Mouse (Mus musculus): Measurements from ENCODE around the gene Sema4d. TPM values are rescaled to one million over a fixed set of nuclear protein-coding genes. Genes with fewer than 3 reads are reported as not detected.
A peak's percentile ranks its signal among the peaks of the same experiment; 100 is the strongest.

The Sema4d gene
- polyA plus RNA-seq, 1 experiment from 2014 or later, result 9.7 TPM

DNA sequence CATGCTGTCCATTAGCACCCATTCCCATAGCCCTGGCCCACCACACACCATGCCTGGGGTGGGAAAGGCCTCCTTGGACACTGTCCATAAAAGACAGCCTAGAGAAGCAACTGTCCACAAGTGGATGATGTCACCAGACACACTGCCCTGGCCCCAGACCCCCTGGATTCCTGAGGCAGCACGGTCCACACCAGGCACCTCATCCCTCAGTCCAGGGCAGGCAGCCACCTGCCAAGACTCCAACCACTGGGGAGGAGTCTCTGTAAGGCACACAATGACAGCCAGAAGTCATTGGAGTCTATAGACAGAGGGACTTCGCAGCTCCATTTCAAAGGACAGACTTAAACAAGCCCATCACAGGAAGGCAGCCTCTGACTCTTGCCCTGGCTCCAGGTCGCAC lies 1.9 kb downstream of the Sema4d start:
- ATAC-seq (replicated peaks; ENCODE audit: low FRiP score, low TSS enrichment, low read depth) (no peak), DNase-seq (ENCODE audit: low spot score) (no peak)
- H3K36me3 ChIP-seq (ENCODE audit: control insufficient read depth, insufficient read depth, low read length), result no peaks in the 10 kb centered on the region
- H3K4me3 ChIP-seq (ENCODE audit: low read depth, low read length), result no peak overlapping the region
- peaks cover 11% of the 10 kb centered on the region; the same call in 1 of the 2 replicates for H3K4me1 ChIP-seq (replicated peaks; ENCODE audit: control insufficient read depth, insufficient read depth, low read length)
- peaks cover 15% of the 10 kb centered on the region for H3K27me3 ChIP-seq (replicated peaks; ENCODE audit: control insufficient read depth, insufficient read depth, low read length)
- no peak overlapping the region for H3K9ac ChIP-seq (ENCODE audit: low read length)
- H3K4me2 ChIP-seq (ENCODE audit: low read length), result 0 out of 2 replicates have a peak overlapping the region, but pooled peaks have one; percentile 99
- 71% methylated on average over 3 of the region's 3 CpGs for WGBS
- no peak overlapping the region for H3K27ac ChIP-seq (ENCODE audit: low read depth)
- no peaks in the 10 kb centered on the region for H3K9me3 ChIP-seq (ENCODE audit: control insufficient read depth, low read length)

DNA sequence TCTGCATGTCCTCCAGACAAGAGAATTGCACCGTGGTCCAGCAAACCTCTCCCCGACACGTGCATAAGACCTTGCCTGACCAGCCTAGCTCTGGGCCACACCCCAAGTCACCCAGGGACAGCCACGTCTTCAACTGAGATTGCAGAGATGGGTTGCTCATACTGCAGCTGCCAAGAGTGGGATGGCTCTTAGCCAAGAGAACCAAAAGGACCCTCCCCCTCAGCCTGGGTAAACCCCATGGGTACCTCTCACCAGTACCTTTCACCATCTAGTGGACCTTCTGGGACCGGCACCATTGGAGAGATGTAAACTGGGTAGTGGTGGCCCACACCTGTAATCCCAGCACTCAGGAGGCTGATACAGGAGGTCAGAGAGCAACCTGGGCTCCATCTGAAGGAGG lies 2.8 kb downstream of the Sema4d start:
- Histone ChIP-seq H3K4me1 (replicated peaks; ENCODE audit: control insufficient read depth, insufficient read depth, low read length) (peaks cover 11% of the 10 kb centered on the region; the same call in 1 of the 2 replicates), H3K4me3 (ENCODE audit: low read depth, low read length) (no peak overlapping the region), H3K36me3 (ENCODE audit: control insufficient read depth, insufficient read depth, low read length) (no peaks in the 10 kb centered on the region), H3K27me3 (replicated peaks; ENCODE audit: control insufficient read depth, insufficient read depth, low read length) (peaks cover 15% of the 10 kb centered on the region), H3K9me3 (ENCODE audit: control insufficient read depth, low read length) (no peaks in the 10 kb centered on the region), H3K27ac (ENCODE audit: low read depth) (no peak overlapping the region), H3K9ac (ENCODE audit: low read length) (no peak overlapping the region), H3K4me2 (ENCODE audit: low read length) (no peak overlapping the region)
- ATAC-seq (replicated peaks; ENCODE audit: low FRiP score, low TSS enrichment, low read depth), result no peak
- DNase-seq (ENCODE audit: low spot score), result no peak
- 73% methylated on average over 5 of the region's 5 CpGs for WGBS

GRCm38 (mm10) chr13:51787858-51788257 lies 5.7 kb downstream of the Sema4d start:
- Histone ChIP-seq H3K9ac (ENCODE audit: low read length) (no peak overlapping the region), H3K36me3 (ENCODE audit: control insufficient read depth, insufficient read depth, low read length) (no peaks in the 10 kb centered on the region), H3K27ac (ENCODE audit: low read depth) (no peak overlapping the region), H3K4me1 (replicated peaks; ENCODE audit: control insufficient read depth, insufficient read depth, low read length) (peaks cover 9% of the 10 kb centered on the region; the same call in 1 of the 2 replicates), H3K4me2 (ENCODE audit: low read length) (no peak overlapping the region), H3K27me3 (replicated peaks; ENCODE audit: control insufficient read depth, insufficient read depth, low read length) (peaks cover 11% of the 10 kb centered on the region), H3K4me3 (ENCODE audit: low read depth, low read length) (no peak overlapping the region), H3K9me3 (ENCODE audit: control insufficient read depth, low read length) (no peaks in the 10 kb centered on the region)
- WGBS, result 37% methylated on average over 2 of the region's 2 CpGs
- ATAC-seq (replicated peaks; ENCODE audit: low FRiP score, low TSS enrichment, low read depth) (no peak), DNase-seq (ENCODE audit: low spot score) (no peak)

DNA sequence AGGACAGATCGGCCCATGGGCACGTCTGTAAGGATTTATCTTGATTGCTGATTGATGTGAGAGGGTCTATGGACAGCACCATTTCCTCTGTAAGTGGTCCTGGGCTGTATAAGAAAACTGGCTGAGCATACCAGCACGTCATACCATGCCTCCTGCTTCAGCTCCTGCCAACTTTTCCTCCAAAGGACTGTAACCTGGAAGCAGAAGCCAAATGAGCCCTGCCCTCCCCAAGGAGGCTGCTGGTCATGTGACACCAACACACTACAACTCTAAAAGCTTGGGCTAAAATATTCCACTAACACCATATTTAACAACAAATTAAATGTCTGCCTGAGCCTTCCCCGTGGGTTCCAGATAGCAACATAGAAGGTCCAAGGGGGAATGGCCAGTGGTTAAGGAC lies 6.9 kb downstream of the Sema4d start:
- Histone ChIP-seq H3K27me3 (replicated peaks; ENCODE audit: control insufficient read depth, insufficient read depth, low read length) (no peaks in the 10 kb centered on the region), H3K9ac (ENCODE audit: low read length) (no peak overlapping the region), H3K9me3 (ENCODE audit: control insufficient read depth, low read length) (no peaks in the 10 kb centered on the region), H3K27ac (ENCODE audit: low read depth) (no peak overlapping the region), H3K4me2 (ENCODE audit: low read length) (no peak overlapping the region), H3K4me1 (replicated peaks; ENCODE audit: control insufficient read depth, insufficient read depth, low read length) (0 out of 2 replicates have a peak, but pooled peaks cover 4% of the 10 kb centered on the region), H3K36me3 (ENCODE audit: control insufficient read depth, insufficient read depth, low read length) (no peaks in the 10 kb centered on the region), H3K4me3 (ENCODE audit: low read depth, low read length) (no peak overlapping the region)
- DNase-seq (ENCODE audit: low spot score) (no peak), ATAC-seq (replicated peaks; ENCODE audit: low FRiP score, low TSS enrichment, low read depth) (no peak)
- WGBS, result 80% methylated on average over 4 of the region's 4 CpGs

GRCm38 (mm10) chr13:51784476-51784875 lies 9.1 kb downstream of the Sema4d start:
- Histone ChIP-seq H3K9me3 (ENCODE audit: control insufficient read depth, low read length) (no peaks in the 10 kb centered on the region), H3K4me3 (ENCODE audit: low read depth, low read length) (no peak overlapping the region), H3K27me3 (replicated peaks; ENCODE audit: control insufficient read depth, insufficient read depth, low read length) (no peaks in the 10 kb centered on the region), H3K4me1 (replicated peaks; ENCODE audit: control insufficient read depth, insufficient read depth, low read length) (no peaks in the 10 kb centered on the region), H3K4me2 (ENCODE audit: low read length) (no peak overlapping the region), H3K27ac (ENCODE audit: low read depth) (no peak overlapping the region), H3K9ac (ENCODE audit: low read length) (no peak overlapping the region), H3K36me3 (ENCODE audit: control insufficient read depth, insufficient read depth, low read length) (no peaks in the 10 kb centered on the region)
- WGBS, result 93% methylated on average over 8 of the region's 8 CpGs
- DNase-seq (ENCODE audit: low spot score) (no peak), ATAC-seq (replicated peaks; ENCODE audit: low FRiP score, low TSS enrichment, low read depth) (no peak)

DNA sequence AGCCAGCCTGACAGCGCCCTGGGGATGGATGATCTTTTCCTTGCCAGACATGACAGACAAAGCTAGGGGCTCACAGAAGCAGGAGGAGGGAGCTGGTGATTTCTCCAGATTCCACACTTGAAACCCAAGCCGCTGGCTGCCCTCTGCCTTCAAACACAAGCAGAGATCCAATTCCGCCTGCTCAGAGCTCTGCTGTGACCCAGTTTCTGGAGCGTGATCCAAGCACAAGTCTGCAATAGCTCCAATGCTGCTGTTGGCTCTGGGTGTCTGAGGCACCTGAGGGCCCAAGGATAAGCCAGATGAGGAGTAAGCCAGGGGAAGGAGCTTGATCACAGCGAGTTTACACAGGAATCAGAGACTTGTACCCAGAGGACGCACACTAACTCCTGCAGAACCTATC lies 9.7 kb downstream of the Sema4d start:
- ATAC-seq (replicated peaks; ENCODE audit: low FRiP score, low TSS enrichment, low read depth) (no peak), DNase-seq (ENCODE audit: low spot score) (no peak)
- H3K27me3 ChIP-seq (replicated peaks; ENCODE audit: control insufficient read depth, insufficient read depth, low read length), result no peaks in the 10 kb centered on the region
- no peaks in the 10 kb centered on the region for H3K9me3 ChIP-seq (ENCODE audit: control insufficient read depth, low read length)
- H3K4me1 ChIP-seq (replicated peaks; ENCODE audit: control insufficient read depth, insufficient read depth, low read length), result no peaks in the 10 kb centered on the region
- 71% methylated on average over 6 of the region's 6 CpGs for WGBS
- H3K4me2 ChIP-seq (ENCODE audit: low read length), result no peak overlapping the region
- no peak overlapping the region for H3K9ac ChIP-seq (ENCODE audit: low read length)
- H3K4me3 ChIP-seq (ENCODE audit: low read depth, low read length), result no peak overlapping the region
- no peaks in the 10 kb centered on the region for H3K36me3 ChIP-seq (ENCODE audit: control insufficient read depth, insufficient read depth, low read length)
- no peak overlapping the region for H3K27ac ChIP-seq (ENCODE audit: low read depth)

GRCm38 (mm10) chr13:51780509-51781155 lies 12.9 kb downstream of the Sema4d start:
- H3K4me1 ChIP-seq (replicated peaks; ENCODE audit: control insufficient read depth, insufficient read depth, low read length), result 0 out of 2 replicates have a peak, but pooled peaks cover 9% of the 10 kb centered on the region
- no peaks in the 10 kb centered on the region for H3K27me3 ChIP-seq (replicated peaks; ENCODE audit: control insufficient read depth, insufficient read depth, low read length)
- 87% methylated on average over 10 of the region's 10 CpGs for WGBS
- no peak overlapping the region for H3K4me2 ChIP-seq (ENCODE audit: low read length)
- no peaks in the 10 kb centered on the region for H3K9me3 ChIP-seq (ENCODE audit: control insufficient read depth, low read length)
- H3K9ac ChIP-seq (ENCODE audit: low read length), result no peak overlapping the region
- no peak overlapping the region for H3K27ac ChIP-seq (ENCODE audit: low read depth)
- H3K36me3 ChIP-seq (ENCODE audit: control insufficient read depth, insufficient read depth, low read length), result no peaks in the 10 kb centered on the region
- no peak for DNase-seq (ENCODE audit: low spot score)
- H3K4me3 ChIP-seq (ENCODE audit: low read depth, low read length), result no peak overlapping the region
- no peak for ATAC-seq (replicated peaks; ENCODE audit: low FRiP score, low TSS enrichment, low read depth)

DNA sequence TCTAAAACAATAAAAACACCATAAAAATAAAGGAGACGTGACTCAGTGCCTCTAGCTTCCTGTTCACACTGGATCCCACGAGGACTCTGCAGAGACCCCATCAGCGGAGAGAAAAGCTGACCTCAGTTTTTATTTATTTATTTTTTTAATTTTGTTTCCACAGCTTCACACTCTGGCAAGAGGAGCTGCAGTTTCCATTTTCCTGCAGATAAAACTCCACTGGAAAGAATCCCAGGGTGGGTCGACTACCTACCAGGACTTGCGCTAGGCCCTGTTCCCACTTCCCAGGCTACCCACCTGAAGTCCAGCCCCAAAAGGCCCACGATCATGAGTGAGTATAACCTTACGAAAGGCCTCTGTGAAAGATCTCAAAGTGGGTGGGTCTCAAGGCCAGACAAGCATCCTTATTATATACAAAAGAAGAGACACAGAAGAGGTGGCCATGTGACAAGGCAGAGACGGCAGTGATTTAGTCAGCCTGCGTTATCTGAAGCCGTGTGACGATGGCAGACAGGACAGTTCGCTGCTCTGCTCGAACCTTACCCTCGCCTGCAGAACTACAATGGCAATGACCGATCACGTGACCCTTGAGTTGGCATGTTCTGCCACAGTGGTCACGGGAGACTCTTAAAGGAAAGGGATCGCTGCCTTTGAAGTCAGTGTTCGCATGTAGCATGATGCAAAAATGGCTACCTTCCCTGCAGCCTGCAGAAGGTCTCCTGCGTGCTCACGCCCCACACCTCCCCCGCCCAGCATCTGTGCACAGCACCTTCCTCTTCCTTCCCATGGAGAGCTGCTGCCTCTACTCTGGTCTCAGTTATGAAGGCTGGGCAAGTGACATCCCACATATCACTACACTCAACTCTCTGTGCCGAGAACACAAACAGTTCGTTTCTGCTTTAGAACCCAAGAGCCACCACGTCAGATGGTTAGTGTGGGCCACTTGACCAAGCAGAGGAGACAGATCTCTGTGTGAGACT lies 14.3 kb downstream of the Sema4d start:
- Histone ChIP-seq H3K27me3 (replicated peaks; ENCODE audit: control insufficient read depth, insufficient read depth, low read length) (no peaks in the 10 kb centered on the region), H3K9ac (ENCODE audit: low read length) (no peak overlapping the region), H3K4me2 (ENCODE audit: low read length) (no peak overlapping the region), H3K9me3 (ENCODE audit: control insufficient read depth, low read length) (no peaks in the 10 kb centered on the region), H3K4me1 (replicated peaks; ENCODE audit: control insufficient read depth, insufficient read depth, low read length) (0 out of 2 replicates have a peak, but pooled peaks cover 9% of the 10 kb centered on the region), H3K27ac (ENCODE audit: low read depth) (no peak overlapping the region), H3K4me3 (ENCODE audit: low read depth, low read length) (no peak overlapping the region), H3K36me3 (ENCODE audit: control insufficient read depth, insufficient read depth, low read length) (no peaks in the 10 kb centered on the region)
- no peak for DNase-seq (ENCODE audit: low spot score)
- no peak for ATAC-seq (replicated peaks; ENCODE audit: low FRiP score, low TSS enrichment, low read depth)
- WGBS, result 76% methylated on average over 25 of the region's 25 CpGs
